Mouse (Mus musculus) heart, embryonic 16.5 days (tissue): ENCODE results near the gene Phkg2. TPM values are rescaled to one million over a fixed set of nuclear protein-coding genes. Genes with fewer than 3 reads are reported as not detected.

Experiments
- ATAC-seq: fragments of 200-750 bp; cut with Nextera tagmentation; replicated peaks from 2 replicates; pipeline ENCODE4 v1.8.0; 2017; ENCODE audit warnings: moderate number of reproducible peaks; ENCODE audit not compliant: insufficient read depth, low FRiP score; ENCODE audit errors: extremely low read depth
- H3K27ac ChIP-seq: fragments of 300-500 bp; sonication (generic); 2 replicates; pipeline ENCODE4 v1.5.1; 2014; ENCODE audit warnings: mild to moderate bottlenecking, low read length, control low read depth, moderate library complexity
- H3K27me3 ChIP-seq: fragments of 300-500 bp; sonication (generic); 2 replicates; pipeline ENCODE4 v1.6.1; 2014; ENCODE audit warnings: low read length, mixed read lengths; ENCODE audit not compliant: control insufficient read depth, insufficient read depth
- H3K36me3 ChIP-seq: fragments of 300-500 bp; sonication (generic); 2 replicates; pipeline ENCODE4 v1.6.1; 2014; ENCODE audit not compliant: control insufficient read depth, insufficient read depth
- H3K4me1 ChIP-seq: fragments of 300-500 bp; sonication (generic); 2 replicates; pipeline ENCODE4 v1.6.1; 2014; ENCODE audit warnings: low read length, mixed read lengths; ENCODE audit not compliant: control insufficient read depth, insufficient read depth
- H3K4me2 ChIP-seq: fragments of 300-500 bp; sonication (generic); 2 replicates; pipeline ENCODE4 v1.6.1; 2014; ENCODE audit warnings: low read depth, mild to moderate bottlenecking, control low read depth, low read length
- H3K4me3 ChIP-seq: fragments of 300-500 bp; sonication (generic); 2 replicates; pipeline ENCODE4 v1.5.1; 2014; ENCODE audit warnings: mild to moderate bottlenecking, control low read depth, low read length
- H3K9ac ChIP-seq: fragments of 300-500 bp; sonication (generic); 2 replicates; pipeline ENCODE4 v1.6.1; 2014; ENCODE audit warnings: low read length, control low read depth
- H3K9me3 ChIP-seq: fragments of 300-500 bp; sonication (generic); replicated peaks from 2 replicates; pipeline ENCODE4 v1.6.1; 2016; ENCODE audit warnings: low read length; ENCODE audit not compliant: control insufficient read depth
- whole genome bisulfite sequencing: fragments of 180-500 bp; shearing (Covaris S2); extraction: QIAGEN DNeasy Blood & Tissue Kit; methylation state at CpG from one replicate; pipeline ENCODE4 v1.1.7; 2014; 5-methylcytosine and 5-hydroxymethylcytosine counted together
- polyA plus RNA-seq: library from polyadenylated mRNA; unstranded; fragments of >200 nt; fragmentation: Nextera tagmentation; extraction: Ambion mirVana; gene quantifications from 2 replicates; pipeline ENCODE4 v1.2.1, GENCODE M21; 2015

The Phkg2 gene
- polyA plus RNA-seq, 1 experiment from 2014 or later, result 36.6 TPM

DNA sequence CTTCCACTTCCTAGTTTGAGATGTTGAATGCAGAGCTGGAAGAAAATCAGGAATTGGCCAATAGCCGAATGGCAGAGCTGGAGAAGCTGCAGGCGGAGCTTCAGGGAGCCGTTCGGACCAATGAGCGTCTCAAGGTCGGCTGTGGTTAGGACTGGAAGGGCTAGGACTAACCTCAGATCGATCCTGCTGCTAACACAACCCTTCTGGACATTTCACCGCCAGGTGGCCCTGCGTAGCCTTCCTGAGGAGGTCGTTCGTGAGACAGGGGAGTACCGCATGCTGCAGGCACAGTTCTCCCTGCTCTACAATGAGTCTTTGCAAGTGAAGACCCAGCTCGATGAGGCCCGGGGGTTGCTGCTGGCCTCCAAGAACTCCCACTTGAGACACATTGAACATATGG, 19.4 kb downstream of the Phkg2 start:
- Histone ChIP-seq H3K27me3 (no peaks in the 10 kb centered on the region), H3K4me2 (no peak overlapping the region), H3K36me3 (peaks cover 69% of the 10 kb centered on the region), H3K4me1 (peaks cover 16% of the 10 kb centered on the region), H3K9me3 (no peaks in the 10 kb centered on the region), H3K4me3 (no peak overlapping the region), H3K27ac (no peak overlapping the region), H3K9ac (no peak overlapping the region)
- ATAC-seq, result no peak
- 87% methylated on average over 14 of the region's 14 CpGs for WGBS

GRCm38 (mm10) chr7:127596747-127597146, 23.6 kb downstream of the Phkg2 start:
- Histone ChIP-seq H3K27me3 (no peaks in the 10 kb centered on the region), H3K27ac (no peak overlapping the region), H3K4me2 (no peak overlapping the region), H3K9ac (no peak overlapping the region), H3K36me3 (peaks cover 90% of the 10 kb centered on the region), H3K4me3 (no peak overlapping the region), H3K9me3 (no peaks in the 10 kb centered on the region), H3K4me1 (no peaks in the 10 kb centered on the region)
- 94% methylated on average over 17 of the region's 17 CpGs for WGBS
- ATAC-seq, result no peak

- no peaks in the 10 kb centered on the region for H3K9me3 ChIP-seq
- no peaks in the 10 kb centered on the region for H3K4me1 ChIP-seq
- H3K4me3 ChIP-seq, result no peak overlapping the region
- peaks cover 68% of the 10 kb centered on the region for H3K36me3 ChIP-seq
- H3K4me2 ChIP-seq, result no peak overlapping the region
- no peak overlapping the region for H3K9ac ChIP-seq
- no peak for ATAC-seq
- H3K27ac ChIP-seq, result no peak overlapping the region
- 94% methylated on average over 7 of the region's 7 CpGs for WGBS
- H3K27me3 ChIP-seq, result no peaks in the 10 kb centered on the region
Observed at GRCm38 (mm10) chr7:127600612-127601011, 27.5 kb downstream of the Phkg2 start.

DNA sequence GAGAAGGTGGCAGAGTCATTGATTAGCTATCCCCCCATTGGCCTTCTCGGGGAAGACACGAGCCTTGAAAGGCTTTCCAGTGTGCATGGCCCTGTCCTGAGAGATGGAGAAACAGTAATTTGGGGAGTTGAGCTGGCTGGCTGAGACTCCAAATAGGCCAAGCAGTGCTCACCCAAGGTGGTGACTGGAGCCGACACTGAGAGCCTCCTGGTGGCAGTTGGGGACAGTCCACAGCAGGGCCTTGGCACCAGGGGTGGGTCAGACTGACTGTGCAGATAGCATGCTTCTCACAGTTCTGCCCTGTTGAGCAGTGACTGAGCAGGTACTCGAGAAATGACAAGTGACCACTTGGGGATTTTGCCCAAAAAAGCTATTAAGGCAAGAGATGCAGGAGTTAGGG, 28.6 kb downstream of the Phkg2 start:
- Histone ChIP-seq H3K4me3 (no peak overlapping the region), H3K27ac (no peak overlapping the region), H3K36me3 (peaks cover 57% of the 10 kb centered on the region), H3K9me3 (no peaks in the 10 kb centered on the region), H3K4me1 (no peaks in the 10 kb centered on the region), H3K4me2 (no peak overlapping the region), H3K9ac (no peak overlapping the region), H3K27me3 (no peaks in the 10 kb centered on the region)
- ATAC-seq, result no peak
- 81% methylated on average over 4 of the region's 4 CpGs for WGBS

DNA sequence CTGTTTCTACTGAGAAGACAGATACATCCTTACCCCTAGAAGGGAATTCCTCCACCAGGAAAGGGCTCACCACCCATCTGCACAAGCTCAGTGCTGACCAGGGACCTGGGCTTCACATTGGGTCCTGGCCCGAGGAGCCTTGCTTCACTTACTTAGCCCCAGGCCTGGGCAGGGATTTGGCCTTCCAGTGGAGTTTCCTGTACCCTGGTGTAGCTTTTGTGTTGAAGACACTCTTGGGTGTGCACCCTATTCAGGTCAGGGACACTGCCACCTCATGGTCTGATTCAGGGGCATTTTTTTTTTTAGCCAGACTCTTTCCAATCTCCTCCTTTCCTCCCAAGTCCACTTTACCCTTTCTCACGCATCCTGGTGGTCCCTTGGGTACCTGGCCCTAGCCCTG, 29.8 kb downstream of the Phkg2 start:
- Histone ChIP-seq H3K27ac (no peak overlapping the region), H3K9ac (no peak overlapping the region), H3K27me3 (no peaks in the 10 kb centered on the region), H3K4me3 (no peak overlapping the region), H3K4me1 (no peaks in the 10 kb centered on the region), H3K36me3 (peaks cover 52% of the 10 kb centered on the region), H3K4me2 (no peak overlapping the region), H3K9me3 (no peaks in the 10 kb centered on the region)
- WGBS, result 86% methylated on average over 2 of the region's 2 CpGs
- no peak for ATAC-seq

GRCm38 (mm10) chr7:127604256-127604655, 31.1 kb downstream of the Phkg2 start:
- Histone ChIP-seq H3K27me3 (no peaks in the 10 kb centered on the region), H3K4me3 (no peak overlapping the region), H3K27ac (no peak overlapping the region), H3K9ac (no peak overlapping the region), H3K4me1 (no peaks in the 10 kb centered on the region), H3K9me3 (no peaks in the 10 kb centered on the region), H3K4me2 (no peak overlapping the region), H3K36me3 (peaks cover 50% of the 10 kb centered on the region)
- no peak for ATAC-seq
- 89% methylated on average over 10 of the region's 10 CpGs for WGBS

- Histone ChIP-seq H3K9ac (no peak overlapping the region), H3K9me3 (peaks cover 5% of the 10 kb centered on the region), H3K36me3 (peaks cover 58% of the 10 kb centered on the region), H3K27ac (no peak overlapping the region), H3K27me3 (no peaks in the 10 kb centered on the region), H3K4me2 (no peak overlapping the region), H3K4me3 (no peak overlapping the region), H3K4me1 (no peaks in the 10 kb centered on the region)
- no peak for ATAC-seq
- WGBS, result 80% methylated on average over 6 of the region's 6 CpGs
Observed at GRCm38 (mm10) chr7:127607150-127607549, 34.0 kb downstream of the Phkg2 start.

DNA sequence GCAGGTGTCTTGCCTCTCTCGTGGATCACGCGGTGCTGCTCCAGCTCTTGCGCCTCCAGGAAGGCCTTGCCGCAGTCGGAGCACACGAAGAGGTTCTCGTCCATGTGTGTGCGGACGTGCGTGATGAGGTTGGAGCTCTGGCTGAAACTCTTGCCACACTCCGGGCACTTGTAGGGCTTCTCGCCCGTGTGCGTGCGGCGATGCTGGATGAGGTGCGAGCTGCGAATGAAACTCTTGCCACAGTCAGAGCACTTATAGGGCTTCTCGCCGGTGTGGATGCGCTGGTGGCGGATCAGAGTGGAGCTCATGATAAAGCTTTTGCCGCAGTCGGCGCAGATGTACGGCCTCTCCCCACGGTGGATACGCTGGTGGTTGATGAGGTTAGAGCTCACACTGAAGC, 37.9 kb downstream of the Phkg2 start:
- peaks cover 53% of the 10 kb centered on the region for H3K36me3 ChIP-seq
- peaks cover 5% of the 10 kb centered on the region for H3K9me3 ChIP-seq
- 96% methylated on average over 29 of the region's 29 CpGs for WGBS
- peaks cover 14% of the 10 kb centered on the region for H3K4me1 ChIP-seq
- no peaks in the 10 kb centered on the region for H3K27me3 ChIP-seq
- no peak for ATAC-seq
- H3K4me3 ChIP-seq, result no peak overlapping the region
- no peak overlapping the region for H3K4me2 ChIP-seq
- H3K27ac ChIP-seq, result no peak overlapping the region
- no peak overlapping the region for H3K9ac ChIP-seq

DNA sequence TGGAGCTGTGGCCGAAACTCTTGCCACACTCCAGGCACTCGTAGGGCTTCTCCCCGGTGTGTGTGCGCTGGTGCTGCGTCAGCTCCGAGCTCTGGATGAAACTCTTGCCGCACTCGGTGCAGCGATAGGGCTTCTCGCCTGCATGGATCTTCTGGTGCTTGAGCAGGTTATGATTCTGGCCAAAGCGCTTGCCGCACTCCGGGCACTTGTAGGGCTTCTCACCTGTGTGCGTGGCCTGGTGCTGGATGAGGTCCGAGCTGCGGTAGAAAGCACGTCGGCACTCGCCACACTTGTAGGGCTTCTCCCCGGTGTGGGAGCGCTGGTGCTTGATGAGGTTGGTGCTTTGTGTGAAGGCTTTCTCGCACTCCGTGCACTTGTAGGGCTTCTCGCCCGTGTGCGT, 38.4 kb downstream of the Phkg2 start:
- Histone ChIP-seq H3K9me3 (peaks cover 5% of the 10 kb centered on the region), H3K4me1 (peaks cover 17% of the 10 kb centered on the region), H3K9ac (no peak overlapping the region), H3K4me3 (no peak overlapping the region), H3K27me3 (no peaks in the 10 kb centered on the region), H3K4me2 (no peak overlapping the region), H3K36me3 (peaks cover 53% of the 10 kb centered on the region), H3K27ac (no peak overlapping the region)
- no peak for ATAC-seq
- 96% methylated on average over 26 of the region's 26 CpGs for WGBS

GRCm38 (mm10) chr7:127613501-127613900, 40.4 kb downstream of the Phkg2 start:
- H3K27me3 ChIP-seq, result no peaks in the 10 kb centered on the region
- peaks cover 5% of the 10 kb centered on the region for H3K9me3 ChIP-seq
- ATAC-seq, result no peak
- H3K4me2 ChIP-seq, result peak overlapping the region; percentile 79
- peaks cover 17% of the 10 kb centered on the region for H3K4me1 ChIP-seq
- H3K9ac ChIP-seq, result peak overlapping the region; percentile 100; the same call in 1 of the 2 replicates
- WGBS, result 63% methylated on average over 8 of the region's 8 CpGs
- peak overlapping the region; percentile 100 for H3K4me3 ChIP-seq
- H3K27ac ChIP-seq, result peak overlapping the region; percentile 96
- peaks cover 44% of the 10 kb centered on the region for H3K36me3 ChIP-seq
